Mouse (Mus musculus) ES-E14 (cell line): ENCODE data around the gene Ints11.

Experiments used
- CHD2 ChIP-seq: IDR thresholded peaks from 2 replicates; pipeline ENCODE4 v1.6.1; 2014; ENCODE audit warnings: mild to moderate bottlenecking, low read depth, low read length, inconsistent platforms
- MAFK ChIP-seq: IDR thresholded peaks from 2 replicates; pipeline ENCODE4 v1.6.1; 2014; ENCODE audit warnings: mild to moderate bottlenecking, low read depth, low read length, inconsistent platforms; ENCODE audit not compliant: insufficient read depth
- ZNF384 ChIP-seq: IDR thresholded peaks from 2 replicates; pipeline ENCODE4 v1.6.1; 2012; ENCODE audit warnings: low read depth, low read length, inconsistent platforms

GRCm38 (mm10) chr4:155840076-155841002 lies 29.0 kb upstream of the Ints11 start:
- TF ChIP-seq MAFK (no peak), ZNF384 (no peak), CHD2 (no peak)
